Mouse (Mus musculus): Measurements from ENCODE around the gene Ubxn7. TPM values are rescaled to one million over a fixed set of nuclear protein-coding genes. Genes with fewer than 3 reads are reported as not detected.

Ubxn7 gene
- polyA plus RNA-seq, 1 experiment from 2014 or later, result 14.0 TPM

GRCm38 (mm10) chr16:32335146-32335545 is 3.1 kb downstream of the Ubxn7 start:
- no peak overlapping the region for H3K4me2 ChIP-seq (ENCODE audit: low read length)
- DNase-seq (ENCODE audit: low spot score), result no peak
- TF ChIP-seq CTCF (IDR thresholded peaks at IDR 0.05; ENCODE audit: low read depth), result no peak
- H3K36me3 ChIP-seq (ENCODE audit: insufficient read depth, low read length), result no peaks in the 10 kb centered on the region
- H3K4me1 ChIP-seq (replicated peaks; ENCODE audit: insufficient read depth, low read length), result 0 out of 2 replicates have a peak, but pooled peaks cover 2% of the 10 kb centered on the region
- no peak overlapping the region for H3K9ac ChIP-seq (ENCODE audit: low read depth, low read length)
- 90% methylated on average over 5 of the region's 5 CpGs for WGBS
- no peak overlapping the region for H3K27ac ChIP-seq
- H3K27me3 ChIP-seq (ENCODE audit: insufficient read depth, low read length), result no peaks in the 10 kb centered on the region
- no peak for ATAC-seq (replicated peaks; ENCODE audit: low FRiP score, low read depth)
- H3K9me3 ChIP-seq (replicated peaks; ENCODE audit: low read length), result no peaks in the 10 kb centered on the region
- no peak overlapping the region for H3K4me3 ChIP-seq (replicated peaks; ENCODE audit: low read depth, low read length)

- Histone ChIP-seq H3K4me2 (ENCODE audit: low read length) (no peak overlapping the region), H3K9me3 (replicated peaks; ENCODE audit: low read length) (no peaks in the 10 kb centered on the region), H3K4me1 (replicated peaks; ENCODE audit: insufficient read depth, low read length) (0 out of 2 replicates have a peak, but pooled peaks cover 2% of the 10 kb centered on the region), H3K4me3 (replicated peaks; ENCODE audit: low read depth, low read length) (no peak overlapping the region), H3K27me3 (ENCODE audit: insufficient read depth, low read length) (no peaks in the 10 kb centered on the region), H3K36me3 (ENCODE audit: insufficient read depth, low read length) (no peaks in the 10 kb centered on the region), H3K27ac (peak overlapping the region; percentile 16; the same call in 1 of the 2 replicates), H3K9ac (ENCODE audit: low read depth, low read length) (no peak overlapping the region)
- DNase-seq (ENCODE audit: low spot score) (no peak), ATAC-seq (replicated peaks; ENCODE audit: low FRiP score, low read depth) (no peak)
- no peak for TF ChIP-seq CTCF (IDR thresholded peaks at IDR 0.05; ENCODE audit: low read depth)
- WGBS, result 57% methylated on average over 7 of the region's 7 CpGs
These were observed 4.1 kb downstream of the Ubxn7 start for GRCm38 (mm10) chr16:32336026-32336780.

DNA sequence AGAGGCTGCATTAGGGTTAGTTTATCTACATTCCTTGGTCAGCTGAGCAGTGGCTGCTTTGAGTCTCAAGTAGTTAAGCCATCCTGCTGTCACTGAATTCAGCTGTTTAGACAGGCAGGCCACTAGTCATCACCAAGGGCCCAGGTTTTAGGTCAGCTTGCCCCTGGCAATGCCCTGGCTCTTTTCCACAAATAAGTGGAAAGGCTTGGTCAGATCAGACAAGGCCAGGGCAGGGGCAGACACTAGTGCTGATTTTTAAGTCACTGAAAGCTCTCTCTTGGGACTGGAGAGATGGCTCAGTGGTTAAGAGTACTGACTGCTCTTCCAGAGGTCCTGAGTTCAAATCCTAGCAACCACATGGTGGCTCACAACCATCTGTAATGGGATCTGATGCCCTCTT is 4.9 kb downstream of the Ubxn7 start:
- TF ChIP-seq CTCF (IDR thresholded peaks at IDR 0.05; ENCODE audit: low read depth), result no peak
- no peak overlapping the region for H3K27ac ChIP-seq
- no peaks in the 10 kb centered on the region for H3K27me3 ChIP-seq (ENCODE audit: insufficient read depth, low read length)
- no peak overlapping the region for H3K4me2 ChIP-seq (ENCODE audit: low read length)
- ATAC-seq (replicated peaks; ENCODE audit: low FRiP score, low read depth), result no peak
- no peak overlapping the region for H3K9ac ChIP-seq (ENCODE audit: low read depth, low read length)
- DNase-seq (ENCODE audit: low spot score), result no peak
- H3K36me3 ChIP-seq (ENCODE audit: insufficient read depth, low read length), result no peaks in the 10 kb centered on the region
- no peak overlapping the region for H3K4me3 ChIP-seq (replicated peaks; ENCODE audit: low read depth, low read length)
- no peaks in the 10 kb centered on the region for H3K9me3 ChIP-seq (replicated peaks; ENCODE audit: low read length)
- 0 out of 2 replicates have a peak, but pooled peaks cover 2% of the 10 kb centered on the region for H3K4me1 ChIP-seq (replicated peaks; ENCODE audit: insufficient read depth, low read length)

GRCm38 (mm10) chr16:32340451-32340850 is 8.4 kb downstream of the Ubxn7 start:
- H3K9me3 ChIP-seq (replicated peaks; ENCODE audit: low read length), result no peaks in the 10 kb centered on the region
- H3K9ac ChIP-seq (ENCODE audit: low read depth, low read length), result no peak overlapping the region
- no peak overlapping the region for H3K4me3 ChIP-seq (replicated peaks; ENCODE audit: low read depth, low read length)
- 0 out of 2 replicates have a peak, but pooled peaks cover 2% of the 10 kb centered on the region for H3K4me1 ChIP-seq (replicated peaks; ENCODE audit: insufficient read depth, low read length)
- no peak overlapping the region for H3K27ac ChIP-seq
- no peaks in the 10 kb centered on the region for H3K36me3 ChIP-seq (ENCODE audit: insufficient read depth, low read length)
- TF ChIP-seq CTCF (IDR thresholded peaks at IDR 0.05; ENCODE audit: low read depth), result no peak
- no peak overlapping the region for H3K4me2 ChIP-seq (ENCODE audit: low read length)
- ATAC-seq (replicated peaks; ENCODE audit: low FRiP score, low read depth) (no peak), DNase-seq (ENCODE audit: low spot score) (no peak)
- 64% methylated on average over 1 of the region's 1 CpGs for WGBS
- H3K27me3 ChIP-seq (ENCODE audit: insufficient read depth, low read length), result no peaks in the 10 kb centered on the region

GRCm38 (mm10) chr16:32345521-32345920 is 13.5 kb downstream of the Ubxn7 start:
- ATAC-seq (replicated peaks; ENCODE audit: low FRiP score, low read depth), result no peak
- no peaks in the 10 kb centered on the region for H3K27me3 ChIP-seq (ENCODE audit: insufficient read depth, low read length)
- H3K9me3 ChIP-seq (replicated peaks; ENCODE audit: low read length), result no peaks in the 10 kb centered on the region
- no peak overlapping the region for H3K27ac ChIP-seq
- no peak overlapping the region for H3K4me3 ChIP-seq (replicated peaks; ENCODE audit: low read depth, low read length)
- H3K36me3 ChIP-seq (ENCODE audit: insufficient read depth, low read length), result no peaks in the 10 kb centered on the region
- DNase-seq (ENCODE audit: low spot score), result no peak
- no peaks in the 10 kb centered on the region for H3K4me1 ChIP-seq (replicated peaks; ENCODE audit: insufficient read depth, low read length)
- no peak overlapping the region for H3K9ac ChIP-seq (ENCODE audit: low read depth, low read length)
- no peak for TF ChIP-seq CTCF (IDR thresholded peaks at IDR 0.05; ENCODE audit: low read depth)
- no peak overlapping the region for H3K4me2 ChIP-seq (ENCODE audit: low read length)

DNA sequence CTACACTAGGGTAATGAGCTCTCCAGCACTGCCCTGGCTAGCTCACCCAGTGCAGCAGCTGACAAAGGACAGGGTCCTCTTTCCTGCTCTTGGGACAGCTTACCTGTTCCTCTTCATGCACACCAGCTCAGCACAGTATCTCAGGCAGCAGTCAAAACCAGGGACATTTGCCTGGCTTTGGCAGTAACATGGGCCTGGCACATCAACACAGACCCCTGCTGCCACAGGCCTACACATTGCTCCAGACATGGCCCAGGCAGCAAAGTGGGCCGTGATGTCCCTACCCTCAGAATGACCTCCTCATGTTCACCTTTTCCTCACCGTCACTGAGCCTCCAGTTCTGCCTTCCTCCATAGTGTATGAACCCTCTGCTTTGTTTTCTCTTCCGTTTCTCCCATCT is 18.7 kb downstream of the Ubxn7 start:
- H3K4me1 ChIP-seq (replicated peaks; ENCODE audit: insufficient read depth, low read length), result no peaks in the 10 kb centered on the region
- WGBS, result 86% methylated on average over 3 of the region's 3 CpGs
- no peaks in the 10 kb centered on the region for H3K27me3 ChIP-seq (ENCODE audit: insufficient read depth, low read length)
- no peak overlapping the region for H3K4me3 ChIP-seq (replicated peaks; ENCODE audit: low read depth, low read length)
- no peaks in the 10 kb centered on the region for H3K9me3 ChIP-seq (replicated peaks; ENCODE audit: low read length)
- H3K4me2 ChIP-seq (ENCODE audit: low read length), result no peak overlapping the region
- no peak for TF ChIP-seq CTCF (IDR thresholded peaks at IDR 0.05; ENCODE audit: low read depth)
- no peak overlapping the region for H3K27ac ChIP-seq
- no peak overlapping the region for H3K9ac ChIP-seq (ENCODE audit: low read depth, low read length)
- DNase-seq (ENCODE audit: low spot score) (no peak), ATAC-seq (replicated peaks; ENCODE audit: low FRiP score, low read depth) (no peak)
- H3K36me3 ChIP-seq (ENCODE audit: insufficient read depth, low read length), result peaks cover 4% of the 10 kb centered on the region
